Mouse (Mus musculus) lung, postnatal 4 days (tissue): ENCODE results near the gene Msrb1.
"Not testable (repeated sequence)": the region's sequence is repeated elsewhere in the genome, so short reads cannot be mapped to it uniquely, and the experiment has no call there.

Experiments
- DNase-seq, 2 experiments: peaks; one replicate each; pipeline ENCODE4 v3.0.0; 2021

Gene Msrb1

DNA sequence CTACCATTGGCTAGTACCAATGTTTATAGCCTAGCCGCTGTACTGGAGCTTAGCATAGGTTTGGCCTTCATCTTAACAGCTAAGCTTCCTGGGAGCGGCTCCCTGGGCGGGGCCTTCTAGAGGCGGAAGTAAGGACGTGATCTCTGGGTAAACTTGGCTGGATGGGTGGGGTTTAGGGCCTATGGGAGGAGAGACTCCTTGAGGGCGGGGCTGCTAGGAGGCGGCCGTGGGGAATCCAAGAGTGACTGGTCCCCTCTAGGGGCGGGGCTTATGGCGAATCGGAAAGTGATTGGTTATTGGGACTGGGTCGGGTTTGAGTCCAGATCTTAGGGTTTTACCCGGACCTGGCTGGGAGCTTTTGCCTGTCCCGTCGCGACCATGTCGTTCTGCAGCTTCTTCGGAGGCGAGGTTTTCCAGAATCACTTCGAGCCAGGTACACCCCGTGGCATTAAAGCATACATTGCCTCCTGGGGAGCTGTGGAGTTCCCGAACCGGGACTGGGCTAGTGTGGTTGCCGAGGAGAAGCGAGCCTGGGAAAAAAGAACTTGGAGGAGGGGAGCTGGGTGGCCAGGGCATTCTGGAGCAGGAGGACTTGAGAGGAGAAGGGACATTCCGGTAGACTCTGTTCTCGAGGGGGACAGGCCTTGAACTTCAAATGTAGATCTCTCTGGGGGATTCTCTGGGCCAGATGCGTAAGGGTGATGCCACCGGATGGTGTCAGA is at the start of gene Msrb1:
Gene Msrb1 (plus strand): TSS at position 313 of the 722 bp plus-strand sequence.
- DNase-seq: peak; percentile 98

DNA sequence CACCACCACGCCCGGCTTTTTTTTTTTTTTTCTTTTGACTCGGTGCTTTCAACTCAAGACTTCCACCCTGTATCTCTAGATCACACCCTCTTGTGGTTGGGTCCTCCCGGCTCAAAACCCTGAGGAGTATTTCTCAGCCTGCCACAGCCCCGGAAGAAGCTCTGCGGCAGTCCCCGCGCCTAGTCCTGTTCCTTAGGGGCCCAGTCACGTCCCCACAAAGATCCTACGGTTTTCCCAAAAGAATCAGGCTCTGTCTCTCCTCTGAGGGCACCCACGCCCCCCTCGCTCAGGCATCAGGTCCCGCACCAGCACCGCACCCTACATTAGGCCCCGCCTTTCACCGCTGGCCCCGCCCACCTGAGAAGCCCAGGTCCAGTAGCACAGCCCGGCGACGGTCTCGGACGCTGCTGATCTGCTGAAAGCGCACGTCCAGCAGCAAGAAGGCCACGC is 49.3 kb upstream of the Msrb1 start:
- DNase-seq: peak; percentile 67 to 70

DNA sequence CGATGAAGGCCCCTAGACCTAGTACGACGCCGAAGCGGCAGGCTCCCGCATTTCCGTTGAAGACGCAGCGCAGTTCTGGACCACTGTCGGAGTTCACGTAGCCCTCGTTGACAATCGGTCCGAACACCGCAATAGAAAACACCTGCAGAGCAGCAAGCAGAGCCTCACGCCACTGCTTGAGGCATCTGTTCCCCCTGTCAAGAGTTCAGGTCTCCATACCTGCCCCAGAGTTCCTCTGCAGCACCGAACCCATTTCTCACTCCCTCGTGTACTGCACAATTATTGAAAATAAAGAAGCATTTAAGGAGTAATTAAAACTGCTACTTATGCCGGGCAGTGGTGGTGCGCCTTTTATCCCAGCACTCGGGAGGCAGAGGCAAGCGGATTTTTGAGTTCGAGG is 48.8 kb upstream of the Msrb1 start:
- no peak for DNase-seq

DNA sequence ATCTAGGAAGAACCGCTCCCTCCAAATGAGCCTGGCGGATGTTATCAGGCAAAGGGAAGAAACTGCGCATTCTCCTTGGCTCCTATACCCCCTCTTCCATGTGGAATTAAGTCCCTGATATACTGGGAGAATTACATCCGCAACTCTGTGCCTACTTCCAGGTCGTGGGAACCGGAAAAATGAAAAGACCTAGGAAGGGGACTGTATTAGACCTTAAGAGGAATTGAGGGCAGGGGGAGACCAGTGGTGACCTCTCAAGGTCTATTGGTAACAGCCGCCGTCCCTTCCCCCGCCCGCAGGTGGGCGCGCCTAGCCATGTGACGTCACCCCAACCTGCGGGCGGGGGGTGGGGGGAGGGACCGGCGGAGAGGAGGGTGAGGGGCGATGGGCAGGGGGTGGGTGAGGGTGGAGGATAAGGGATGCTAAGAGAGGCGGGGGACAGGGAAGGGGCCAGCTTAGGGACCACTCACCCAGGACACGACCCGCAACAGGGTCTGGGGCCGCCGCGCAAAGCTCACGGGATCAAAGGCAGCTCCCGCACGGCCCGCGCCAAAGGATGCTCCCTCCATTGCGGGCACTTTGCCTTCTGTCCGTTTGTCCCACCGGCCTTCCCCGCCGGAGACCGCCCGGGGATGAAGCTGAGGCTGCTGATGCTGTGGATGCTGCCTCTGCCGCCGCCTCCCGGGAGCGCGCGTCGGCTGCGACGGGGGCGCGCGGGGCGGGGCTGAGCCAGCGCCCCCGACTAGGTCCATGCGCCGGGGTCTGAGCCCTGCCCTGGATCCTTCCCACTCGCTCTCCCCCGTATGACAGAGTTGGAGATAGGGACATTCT is 47.0 kb upstream of the Msrb1 start, which contains the start of gene Syngr3:
Gene Syngr3 (minus strand): TSS at position 705 of the 831 bp plus-strand sequence.
- DNase-seq: no peak

DNA sequence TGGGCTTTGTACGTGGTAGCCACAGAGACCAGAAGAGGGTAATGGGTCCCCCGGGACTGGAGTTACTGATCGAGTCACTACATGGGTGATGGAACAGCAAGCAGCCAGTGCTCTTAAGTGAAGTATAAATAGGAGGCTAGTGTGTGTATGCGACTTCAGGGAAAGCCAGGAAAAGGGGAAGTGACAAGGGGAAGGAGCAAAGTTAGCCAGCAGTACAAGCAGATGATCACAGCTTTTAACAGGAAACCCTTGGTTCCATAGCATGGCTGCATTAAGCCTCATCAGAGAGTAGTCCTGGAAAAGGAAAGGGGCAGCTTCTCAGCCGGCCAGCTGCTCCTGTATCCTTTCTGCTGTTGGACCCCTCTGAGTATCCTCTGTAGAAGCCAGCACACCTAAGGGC is 44.1 kb upstream of the Msrb1 start:
- DNase-seq: no peak

DNA sequence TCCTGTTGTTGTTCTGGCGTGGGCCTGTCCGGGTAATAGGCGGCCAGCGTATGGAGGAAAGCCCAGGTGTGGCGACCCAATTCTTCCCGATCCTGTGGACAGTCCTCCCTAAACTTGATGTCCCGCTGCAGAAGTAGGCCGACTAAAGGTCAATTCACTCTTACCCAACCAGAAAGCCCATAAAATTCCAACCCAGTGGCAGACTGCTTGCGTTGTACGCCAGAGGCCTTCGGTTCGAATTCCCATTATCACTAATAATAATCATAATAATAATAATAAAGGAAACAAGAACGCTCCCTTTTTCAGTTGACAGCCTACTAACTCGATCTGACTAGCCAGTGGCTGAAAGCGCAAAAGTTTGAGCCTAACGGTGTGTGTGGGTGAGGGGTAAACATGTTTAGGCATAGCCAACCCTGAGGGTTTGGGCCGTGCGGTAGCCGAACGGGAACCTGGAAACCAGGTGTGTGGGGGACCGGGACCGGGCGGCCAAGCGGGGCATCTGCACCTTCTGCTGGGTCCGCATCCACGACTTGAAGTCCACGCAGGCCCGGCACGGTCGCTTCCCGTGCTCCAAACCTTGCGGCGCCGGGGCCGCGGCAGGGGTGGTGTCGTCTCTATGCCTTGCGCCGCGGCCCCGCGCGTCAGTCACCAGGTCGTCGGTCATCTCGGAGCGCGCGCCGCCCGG is 41.0 kb upstream of the Msrb1 start:
- no peak for DNase-seq

DNA sequence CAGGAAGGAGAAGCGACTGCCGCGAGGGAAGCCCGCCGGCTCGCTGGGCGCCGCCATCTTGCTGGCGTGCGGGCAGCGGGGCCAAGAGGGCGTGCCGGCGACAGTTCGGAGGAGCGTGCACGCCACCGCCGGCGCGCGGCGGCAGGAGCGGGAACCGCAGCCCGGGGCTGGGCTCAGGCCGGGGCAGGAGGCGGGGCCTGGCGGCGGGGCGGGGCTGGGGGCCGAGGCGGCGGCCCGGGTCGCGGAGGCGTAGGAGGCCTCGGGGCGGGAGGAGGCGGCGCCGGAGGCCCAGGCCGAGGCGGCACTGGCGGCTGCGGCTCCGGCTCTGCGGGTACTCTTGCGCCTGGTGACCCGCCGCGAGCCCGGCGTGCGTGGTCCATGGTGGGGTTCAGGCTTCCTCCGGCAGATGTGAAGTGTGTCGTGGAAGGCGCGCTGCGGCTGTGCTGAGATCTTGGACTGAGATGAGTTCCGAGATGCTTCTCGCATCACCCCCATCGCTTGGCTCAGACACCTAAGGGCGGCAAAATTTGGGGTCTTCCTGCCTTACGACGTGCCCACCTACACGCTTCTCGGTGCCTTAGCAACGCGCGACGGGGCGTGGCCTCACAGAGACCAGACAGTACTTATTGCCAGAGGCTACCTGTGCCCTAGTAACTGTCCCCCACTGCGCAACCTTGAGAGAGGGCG is 40.3 kb upstream of the Msrb1 start, which contains the start of the genes Gfer and Noxo1:
Gene Gfer (minus strand): TSS at position 146 of the 687 bp plus-strand sequence.
Gene Noxo1 (plus strand): TSS at position 224 of the 687 bp plus-strand sequence.
- peak; percentile 91 to 94 for DNase-seq

DNA sequence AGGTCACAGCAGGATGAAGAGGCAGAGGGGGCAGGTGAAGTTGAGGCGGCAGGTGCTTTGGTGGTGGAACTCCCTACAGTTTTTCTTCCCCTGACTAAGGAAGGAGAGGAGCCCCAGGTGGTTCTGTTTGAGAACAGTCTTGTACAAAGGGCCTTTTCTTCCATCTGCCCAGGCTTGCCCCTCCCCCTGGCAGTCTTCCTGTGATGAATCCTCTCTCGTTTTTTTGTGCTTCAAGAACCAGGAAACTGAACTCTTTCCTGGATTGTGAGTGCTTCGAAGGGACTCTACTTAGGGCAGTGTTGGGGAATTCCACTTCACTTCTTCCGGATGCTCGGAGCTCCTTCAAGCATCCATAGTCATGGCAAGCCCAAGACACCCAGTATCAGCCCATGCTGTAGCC is 38.5 kb upstream of the Msrb1 start:
- DNase-seq: no peak

DNA sequence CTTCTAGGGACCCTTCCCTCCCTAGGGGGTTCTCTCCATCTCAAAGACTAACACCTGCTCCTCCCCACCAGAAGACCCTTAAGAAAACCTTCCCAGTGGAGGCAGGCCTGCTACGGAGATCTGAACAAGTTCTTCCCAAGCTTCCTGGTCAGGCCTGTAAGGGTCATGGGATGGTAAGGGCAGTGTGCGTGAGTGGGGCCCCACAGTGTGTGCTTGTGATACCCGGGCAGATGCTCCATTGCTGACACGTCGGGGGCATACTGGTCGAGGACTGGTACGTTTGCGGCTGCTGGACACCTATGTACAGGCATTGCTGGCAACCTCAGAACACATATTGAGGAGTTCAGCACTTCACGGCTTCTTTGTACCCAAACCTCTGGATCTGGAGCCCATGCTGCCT is 37.7 kb upstream of the Msrb1 start:
- DNase-seq: no peak

DNA sequence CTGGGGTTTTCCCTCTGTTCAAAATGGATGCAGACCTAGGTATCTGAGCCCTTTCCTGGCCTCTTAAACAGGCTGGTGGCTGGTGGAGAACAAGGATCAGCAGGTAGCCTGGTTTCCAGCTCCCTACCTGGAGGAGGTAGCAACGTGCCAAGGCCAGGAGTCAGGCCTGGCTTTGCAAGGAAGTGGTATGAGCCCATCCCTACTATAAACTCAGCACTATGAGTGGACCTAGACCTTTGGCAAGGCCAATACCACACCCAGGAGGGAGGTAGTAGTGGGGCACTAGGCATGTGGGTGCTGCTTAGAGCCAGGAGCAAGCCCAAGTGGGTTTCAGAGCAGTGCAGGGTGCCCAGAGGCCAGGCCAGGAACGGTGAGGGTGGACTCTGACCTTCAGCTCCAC is 37.0 kb upstream of the Msrb1 start:
- no peak for DNase-seq

DNA sequence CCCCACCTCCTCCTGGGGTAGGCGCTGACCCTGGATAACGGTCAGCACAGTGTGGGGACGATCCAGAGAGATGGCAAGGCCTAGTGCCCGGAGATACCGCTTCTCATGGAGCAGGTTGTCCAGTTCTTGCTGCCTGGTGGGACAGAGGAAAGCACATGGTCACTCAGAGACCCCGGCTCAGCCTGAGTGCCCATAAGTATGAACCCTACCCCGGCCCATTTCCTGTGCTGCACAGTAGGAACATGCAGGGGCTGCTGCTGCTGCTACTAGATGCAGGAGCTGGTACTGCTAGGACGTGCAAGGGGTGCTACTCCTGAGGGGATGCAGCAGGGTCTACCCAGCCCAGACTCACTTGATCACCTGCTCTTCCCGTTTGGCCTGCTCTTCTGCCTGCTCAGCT is 35.2 kb upstream of the Msrb1 start:
- DNase-seq: no peak

DNA sequence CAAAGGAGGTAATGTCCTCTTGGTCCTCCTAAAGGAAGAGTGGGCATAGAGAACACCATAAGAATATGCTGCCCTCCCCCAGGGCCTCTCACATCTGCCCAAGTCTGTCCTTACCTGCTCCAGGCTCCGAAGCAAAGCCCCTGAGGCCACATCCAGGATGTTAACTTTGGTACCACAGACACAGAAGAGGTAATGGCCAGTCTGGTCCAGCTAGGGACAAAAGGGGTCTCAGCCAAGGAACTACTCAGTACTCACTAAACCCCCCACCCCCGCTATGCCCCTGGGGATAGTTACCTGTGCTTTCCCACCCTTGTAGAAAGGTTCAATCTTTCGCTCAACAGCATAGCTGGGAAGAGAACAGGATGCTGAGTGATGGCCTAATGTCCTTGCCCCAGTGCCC is 30.6 kb upstream of the Msrb1 start:
- no peak for DNase-seq

DNA sequence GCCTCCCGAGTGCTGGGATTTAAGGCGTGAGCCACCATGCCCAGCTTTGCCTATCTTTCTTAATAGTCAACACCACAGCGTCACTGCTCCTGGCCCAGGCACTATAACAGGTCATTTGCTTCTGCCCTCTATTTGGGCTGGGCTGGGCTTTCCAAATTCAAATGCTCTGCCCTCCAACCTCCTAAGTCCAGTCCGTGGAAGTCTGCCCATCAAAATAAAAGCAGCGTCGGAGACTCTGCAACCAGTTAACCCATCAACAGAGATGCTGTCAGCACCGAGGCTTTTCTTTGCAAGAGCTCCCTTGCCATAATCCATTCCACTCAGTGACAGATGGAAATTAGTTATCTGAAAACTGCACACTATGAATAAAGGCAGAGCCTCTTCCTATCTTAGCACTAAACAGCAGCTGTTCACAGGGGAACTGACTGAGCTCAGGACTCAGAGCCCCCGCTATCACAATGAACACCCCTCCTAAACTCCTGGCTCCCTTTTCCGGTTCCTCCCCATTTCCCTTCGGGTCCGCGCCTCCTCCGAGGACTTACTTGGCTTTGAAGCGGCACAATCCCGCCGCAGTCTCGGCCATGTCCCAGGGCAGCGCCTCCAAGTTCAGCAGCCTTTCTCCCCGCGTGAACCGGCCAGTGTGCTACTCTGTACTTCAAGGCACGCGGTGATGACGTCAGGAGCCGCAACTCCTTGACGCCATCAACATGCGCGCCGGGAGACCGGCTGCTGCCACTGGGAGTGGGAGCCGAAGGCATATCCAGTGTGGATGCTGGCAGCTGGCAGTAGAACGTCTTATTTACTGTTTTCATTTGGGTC is 29.3 kb upstream of the Msrb1 start, which contains the start of gene Tbl3:
Gene Tbl3 (minus strand): TSS at position 679 of the 819 bp plus-strand sequence.
- peak; percentile 95 to 96 for DNase-seq

DNA sequence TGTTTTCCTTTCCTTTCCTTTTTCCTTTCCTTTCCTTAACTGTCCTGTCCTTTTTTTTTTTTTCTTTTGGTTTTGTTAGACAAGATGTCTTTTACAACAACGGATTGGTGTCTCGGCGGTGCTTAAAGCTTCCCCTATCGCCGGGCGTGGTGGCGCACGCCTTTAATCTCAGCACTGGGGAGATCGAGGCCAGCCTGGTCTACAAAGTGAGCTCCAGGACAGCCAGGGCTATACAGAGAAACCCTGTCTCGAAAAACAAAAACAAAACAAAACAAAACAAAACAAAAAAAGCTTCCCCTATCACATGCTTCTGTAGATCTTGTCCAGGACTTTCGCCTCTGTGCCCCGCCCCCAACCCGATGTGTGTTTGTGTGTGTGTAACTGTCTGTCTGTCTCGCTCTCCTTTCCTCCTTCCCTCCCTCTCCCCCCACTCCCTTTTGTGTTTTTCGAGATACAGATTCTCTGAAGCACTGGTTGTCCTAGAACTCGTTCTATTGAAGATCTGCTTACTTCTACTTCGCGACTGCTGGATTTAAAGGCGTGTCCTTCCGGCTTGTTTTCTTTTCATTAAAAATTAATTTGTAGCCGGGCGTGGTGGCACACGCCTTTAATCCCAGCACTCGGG is 28.5 kb upstream of the Msrb1 start:
- DNase-seq: peak in 1 of 2 experiments; percentile 14

DNA sequence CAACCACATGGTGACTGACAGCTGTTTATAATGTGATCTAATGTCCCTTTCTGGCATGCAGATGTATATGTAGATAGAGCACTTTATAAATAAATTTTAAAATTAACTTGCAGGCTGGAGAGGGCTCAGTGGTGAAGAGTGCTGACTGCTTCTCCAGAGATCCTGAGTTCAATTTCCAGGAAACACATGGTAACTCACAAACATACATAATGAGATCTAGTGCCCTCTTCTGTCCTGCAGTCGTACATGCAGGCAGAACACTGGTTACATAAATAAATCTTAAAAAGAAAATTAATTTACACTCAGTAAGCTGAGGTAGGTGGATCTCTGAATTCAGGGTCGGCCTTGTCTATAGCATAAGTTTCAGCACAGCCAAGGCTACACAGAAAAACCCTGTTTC is 27.8 kb upstream of the Msrb1 start:
- no peak for DNase-seq

DNA sequence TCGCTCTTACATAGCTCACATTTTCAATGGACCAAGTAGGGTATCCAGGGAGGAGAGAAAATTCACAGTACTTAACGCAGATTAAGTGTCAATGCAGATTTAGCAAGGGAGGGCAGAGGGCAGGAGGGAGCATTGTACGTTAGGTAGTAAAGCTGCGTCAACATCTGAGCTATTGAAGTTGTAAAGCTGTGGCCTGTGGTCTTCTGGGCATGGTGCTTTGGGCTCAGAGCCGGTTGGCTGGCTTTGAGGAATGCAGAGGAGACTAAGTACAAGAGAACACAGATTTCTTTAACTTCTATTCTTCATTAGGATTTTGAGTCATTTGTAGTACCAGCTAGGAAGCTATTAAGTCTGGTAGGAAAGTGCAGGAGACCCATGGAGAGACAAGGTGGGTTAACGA is 20.9 kb upstream of the Msrb1 start:
- DNase-seq: no peak

DNA sequence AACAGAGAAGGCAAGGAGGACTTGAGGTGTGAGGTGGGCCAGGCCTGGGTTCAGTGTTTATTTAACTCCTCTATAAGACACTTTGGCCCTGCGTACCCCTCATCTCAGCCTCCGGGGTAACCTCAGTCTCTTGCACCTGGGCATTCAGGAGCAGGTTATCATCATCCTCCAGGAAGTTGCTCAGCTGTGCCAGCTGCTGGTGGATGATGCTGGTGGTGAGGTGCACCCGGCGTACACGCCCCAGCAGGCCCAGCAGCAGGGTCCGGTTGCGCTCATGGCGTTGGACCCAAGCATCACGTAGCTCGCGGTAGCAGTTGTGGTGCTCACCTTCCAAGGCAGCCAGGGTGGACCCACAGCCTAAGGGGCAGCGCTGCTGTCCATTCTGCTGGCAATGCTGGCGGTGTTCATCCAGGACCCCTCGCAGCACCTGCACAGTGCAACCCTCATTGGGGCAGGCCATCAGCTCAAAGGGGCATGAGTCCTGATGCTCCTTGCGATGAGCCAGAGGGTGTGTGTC is 20.2 kb upstream of the Msrb1 start:
- peak in 1 of 2 experiments; percentile 22 for DNase-seq

DNA sequence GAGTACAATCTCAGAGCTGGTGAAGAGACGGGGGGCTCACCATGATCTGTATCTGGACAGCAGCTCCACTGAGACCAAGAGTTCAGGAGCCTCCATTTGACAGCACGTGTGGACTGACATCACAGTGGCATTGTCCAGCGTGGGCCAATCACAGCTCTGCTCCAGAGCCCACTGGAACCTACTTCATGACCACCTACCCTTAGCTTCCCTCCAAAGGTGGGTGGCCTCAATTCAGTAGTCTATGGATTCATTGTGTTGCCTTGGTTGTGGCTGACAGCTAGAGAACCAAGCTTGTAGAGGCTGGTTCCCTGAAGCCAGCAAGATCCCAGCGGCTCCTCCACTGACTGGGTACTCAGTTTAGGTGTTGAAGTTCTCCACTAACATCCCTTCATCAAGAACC is 18.5 kb upstream of the Msrb1 start, which contains the start of the genes Rnf151 and Rps2:
Gene Rnf151 (minus strand): TSS at position 121 of the 400 bp plus-strand sequence.
Gene Rps2 (plus strand): TSS at position 174 of the 400 bp plus-strand sequence.
- DNase-seq: no peak

DNA sequence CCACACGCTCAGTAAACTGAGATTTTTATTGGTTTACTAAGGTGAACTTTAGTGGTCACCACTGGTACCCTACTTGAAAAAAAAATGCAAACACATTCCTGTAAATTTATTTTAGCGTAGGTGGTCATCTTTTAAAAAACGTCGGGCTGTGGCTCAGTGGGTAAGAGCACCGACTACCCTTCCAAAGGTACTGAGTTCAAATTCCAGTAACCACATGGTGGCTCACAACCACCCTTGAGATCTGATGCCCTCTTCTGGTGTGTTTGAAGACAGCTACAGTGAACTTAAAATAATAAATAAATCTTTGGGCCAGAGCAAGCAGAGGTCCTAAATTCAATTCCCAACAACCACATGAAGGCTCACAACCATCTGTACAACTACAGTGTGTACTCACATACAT is 17.5 kb upstream of the Msrb1 start:
- not testable (repeated sequence) for DNase-seq

DNA sequence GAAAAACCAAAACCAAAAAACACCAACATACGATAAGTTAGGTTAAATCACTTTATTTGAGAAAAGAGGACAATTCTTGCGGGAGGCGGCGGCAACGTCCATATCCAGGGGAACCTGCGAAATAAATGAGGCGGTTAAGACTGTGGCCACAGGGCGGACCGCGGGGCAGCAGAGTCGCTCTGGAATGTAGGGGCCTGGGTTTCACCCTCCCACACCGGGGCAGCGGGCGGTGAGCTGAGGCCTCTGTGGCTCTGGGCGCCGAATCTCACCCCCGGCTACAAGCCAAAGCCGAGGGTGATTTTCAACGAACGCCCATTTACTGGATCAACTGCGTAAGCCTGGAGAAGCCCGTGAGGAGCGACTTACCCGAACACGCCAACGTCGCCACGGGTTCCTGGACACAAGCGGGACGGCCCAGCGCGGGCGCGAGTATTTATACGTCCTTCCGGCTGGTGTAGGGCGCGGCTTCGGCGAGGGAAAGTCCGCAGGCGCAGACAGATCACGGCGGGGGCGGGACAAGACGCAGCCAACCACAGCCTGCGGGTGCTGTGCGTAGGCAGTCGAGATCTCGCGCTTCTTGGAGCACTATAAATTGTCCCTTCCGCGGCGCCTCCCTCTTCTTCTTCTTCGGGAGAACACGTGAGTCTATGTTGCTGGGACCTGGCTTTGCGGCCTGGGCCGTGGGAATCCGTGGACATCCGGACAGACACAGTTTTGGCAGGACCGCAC is 16.8 kb upstream of the Msrb1 start:
- peak; percentile 99 for DNase-seq
